Mouse (Mus musculus): Measurements from ENCODE around the gene Tmem222.

- TF ChIP-seq TAL1 (IDR thresholded peaks at IDR 0.05; ENCODE audit: low read length) (no peak), GATA1 (IDR thresholded peaks at IDR 0.05; ENCODE audit: low read length) (no peak)
Observed at GRCm38 (mm10) chr4:133252089-133252488, 25.5 kb downstream of the Tmem222 start.

Data from erythroblast, embryonic 14.5 days (primary cell).